In genomic region chr13:95131848-95132247, GRCm38 (mm10) we compare ENCODE assay signal across 26 mouse cellular contexts.
DNase-seq lines count a peak whose midpoint lies in the region; ATAC-seq lines count a peak whose summit lies in the region.
"Had no signal": no experiment of that assay in that cellular context is flagged by ENCODE, and none has a peak within 500 bp of the region (broad histone marks: within the 10 kb centered on the region; RNA-seq: fewer than 3 reads in every experiment).

No protein-coding gene starts in this region.

- H3K27ac ChIP-seq in embryonic facial prominence, embryonic 14.5 days (replicated peaks; ENCODE audit: low read depth, low read length): no peak overlapping the region
- no peak overlapping the region for H3K27ac ChIP-seq in embryonic facial prominence, embryonic 10.5 days (replicated peaks)
- no peak overlapping the region for H3K27ac ChIP-seq in hindbrain, embryonic 16.5 days (ENCODE audit: low read depth, low read length)
- H3K27ac ChIP-seq in hindbrain, embryonic 12.5 days: no peak overlapping the region
- H3K27ac ChIP-seq: gastrocnemius, adult 2 months; heart, adult 2 months; limb, embryonic 13.5 days; midbrain, embryonic 13.5 days; stomach, embryonic 15.5 days had no signal

- peak; percentile 42 for DNase-seq in embryonic facial prominence, embryonic 14.5 days (ENCODE audit: low spot score)
- no peak for DNase-seq in embryonic facial prominence, embryonic 10.5 days (ENCODE audit: low spot score)
- DNase-seq in Muller cell, postnatal 12 days (ENCODE audit: inconsistent ontology term): peak; percentile 41
- DNase-seq in NIH3T3 (ENCODE audit: low read depth): peak; percentile 68
- no peak for DNase-seq in B cell, adult 2 months
- no peak for DNase-seq in kidney, postnatal 36 days
- DNase-seq: adrenal gland, postnatal 14 days; cerebellum, adult 18-20 months; cerebellum, postnatal 25 days; gastrocnemius, adult 2 months; gastrocnemius, postnatal 36 days; heart, adult 2 months; kidney, adult 18-20 months; lung, postnatal 36 days; right cerebral cortex, postnatal 25 days had no signal

- no peaks in the 10 kb centered on the region for H3K9me3 ChIP-seq in embryonic facial prominence, embryonic 14.5 days (ENCODE audit: control insufficient read depth, low read length)
- H3K9me3 ChIP-seq in embryonic facial prominence, embryonic 10.5 days: no peaks in the 10 kb centered on the region
- H3K9me3 ChIP-seq in hindbrain, embryonic 16.5 days (ENCODE audit: control insufficient read depth, low read length): no peaks in the 10 kb centered on the region
- no peaks in the 10 kb centered on the region for H3K9me3 ChIP-seq in hindbrain, embryonic 12.5 days (replicated peaks)
- H3K9me3 ChIP-seq: heart, embryonic 12.5 days; limb, embryonic 13.5 days; midbrain, embryonic 13.5 days; stomach, embryonic 15.5 days had no signal

- H3K36me3 ChIP-seq in embryonic facial prominence, embryonic 14.5 days (ENCODE audit: control insufficient read depth, insufficient read depth, low read length): no peaks in the 10 kb centered on the region
- no peaks in the 10 kb centered on the region for H3K36me3 ChIP-seq in embryonic facial prominence, embryonic 10.5 days (replicated peaks)
- H3K36me3 ChIP-seq in hindbrain, embryonic 16.5 days (ENCODE audit: control insufficient read depth, insufficient read depth, low read length): no peaks in the 10 kb centered on the region
- no peaks in the 10 kb centered on the region for H3K36me3 ChIP-seq in hindbrain, embryonic 12.5 days
- H3K36me3 ChIP-seq: heart, embryonic 12.5 days; limb, embryonic 13.5 days; midbrain, embryonic 13.5 days; stomach, embryonic 15.5 days had no signal

- H3K9ac ChIP-seq in embryonic facial prominence, embryonic 14.5 days (ENCODE audit: low read depth, low read length): no peak overlapping the region
- no peak overlapping the region for H3K9ac ChIP-seq in hindbrain, embryonic 16.5 days (ENCODE audit: low read depth, low read length)
- no peak overlapping the region for H3K9ac ChIP-seq in hindbrain, embryonic 12.5 days
- H3K9ac ChIP-seq: heart, embryonic 12.5 days; limb, embryonic 13.5 days; midbrain, embryonic 13.5 days; stomach, embryonic 15.5 days had no signal

- H3K4me1 ChIP-seq in embryonic facial prominence, embryonic 14.5 days (ENCODE audit: control insufficient read depth, insufficient read depth, low read length): peaks cover 8% of the 10 kb centered on the region; the same call in 1 of the 2 replicates
- peaks cover 18% of the 10 kb centered on the region for H3K4me1 ChIP-seq in embryonic facial prominence, embryonic 10.5 days
- no peaks in the 10 kb centered on the region for H3K4me1 ChIP-seq in hindbrain, embryonic 16.5 days (ENCODE audit: control insufficient read depth, insufficient read depth, low read depth, low read length)
- H3K4me1 ChIP-seq in hindbrain, embryonic 12.5 days: no peaks in the 10 kb centered on the region
- H3K4me1 ChIP-seq: heart, embryonic 12.5 days; midbrain, embryonic 13.5 days; stomach, embryonic 15.5 days had no signal

- H3K27me3 ChIP-seq in embryonic facial prominence, embryonic 14.5 days (replicated peaks; ENCODE audit: control insufficient read depth, insufficient read depth, low read length): no peaks in the 10 kb centered on the region
- no peaks in the 10 kb centered on the region for H3K27me3 ChIP-seq in embryonic facial prominence, embryonic 10.5 days (replicated peaks; ENCODE audit: low read depth, poor library complexity, severe bottlenecking)
- H3K27me3 ChIP-seq in hindbrain, embryonic 16.5 days (replicated peaks; ENCODE audit: control insufficient read depth, insufficient read depth, low read length): no peaks in the 10 kb centered on the region
- H3K27me3 ChIP-seq in hindbrain, embryonic 12.5 days: no peaks in the 10 kb centered on the region
- H3K27me3 ChIP-seq: CH12.LX; heart, embryonic 12.5 days; limb, embryonic 13.5 days; midbrain, embryonic 13.5 days; Patski; stomach, embryonic 15.5 days had no signal

- no peak for ATAC-seq in embryonic facial prominence, embryonic 14.5 days (ENCODE audit: low read depth)
- ATAC-seq in hindbrain, embryonic 16.5 days: 0 out of 2 replicates have a peak, but pooled peaks have one; percentile 34
- no peak for ATAC-seq in hindbrain, embryonic 12.5 days (ENCODE audit: low FRiP score)
- ATAC-seq: forebrain, embryonic 16.5 days; midbrain, embryonic 13.5 days; Patski had no signal

- 46% methylated on average over 4 of the region's 4 CpGs for WGBS in embryonic facial prominence, embryonic 14.5 days
- 68% methylated on average over 4 of the region's 4 CpGs for WGBS in embryonic facial prominence, embryonic 10.5 days
- WGBS in hindbrain, embryonic 16.5 days: 23% methylated on average over 4 of the region's 4 CpGs
- 28% methylated on average over 4 of the region's 4 CpGs for WGBS in hindbrain, embryonic 12.5 days

- H3K4me2 ChIP-seq in embryonic facial prominence, embryonic 14.5 days (ENCODE audit: low read depth, low read length): no peak overlapping the region
- H3K4me2 ChIP-seq in hindbrain, embryonic 16.5 days (ENCODE audit: low read length): no peak overlapping the region
- no peak overlapping the region for H3K4me2 ChIP-seq in hindbrain, embryonic 12.5 days (replicated peaks)
- H3K4me2 ChIP-seq: heart, embryonic 12.5 days; limb, embryonic 13.5 days; liver, embryonic 11.5 days; midbrain, embryonic 13.5 days; stomach, embryonic 15.5 days had no signal

- no peak overlapping the region for H3K4me3 ChIP-seq in embryonic facial prominence, embryonic 14.5 days (ENCODE audit: low read depth, low read length)
- H3K4me3 ChIP-seq in embryonic facial prominence, embryonic 10.5 days: no peak overlapping the region
- H3K4me3 ChIP-seq in hindbrain, embryonic 16.5 days (ENCODE audit: low read length): no peak overlapping the region
- H3K4me3 ChIP-seq in hindbrain, embryonic 12.5 days: no peak overlapping the region
- H3K4me3 ChIP-seq: gastrocnemius, adult 2 months; heart, adult 2 months; heart, embryonic 12.5 days; left cerebral cortex, adult 2 months; limb, embryonic 13.5 days; midbrain, embryonic 13.5 days; stomach, embryonic 15.5 days had no signal

Comparison
In these comparisons a context has a peak if more than half of its experiments do, and no peak if none do; other contexts are left out.
1. DNase-seq: peak in embryonic facial prominence, embryonic 14.5 days (single experiment), Muller cell, postnatal 12 days (single experiment) and NIH3T3 (single experiment); none in embryonic facial prominence, embryonic 10.5 days (single experiment), B cell, adult 2 months (0 of 2) and kidney, postnatal 36 days (0 of 2).